Mouse (Mus musculus) adrenal gland (tissue): Measurements from ENCODE around the gene 4931428F04Rik.

Experiments used
- intact Hi-C: fragments of 180-260 bp; cut with DNase I; formaldehyde crosslinking; loops from one replicate; pipeline ENCODE4 v1.15.1; 2025

4931428F04Rik gene

GRCm38 (mm10) chr8:105288958-105289732 lies 519 bp downstream of the 4931428F04Rik start:
- intact Hi-C loops, result no loop called here

GRCm38 (mm10) chr8:105288231-105288630 lies 1.4 kb downstream of the 4931428F04Rik start:
- intact Hi-C loops, result no loop called here

GRCm38 (mm10) chr8:105286907-105287306 lies 2.8 kb downstream of the 4931428F04Rik start:
- intact Hi-C loops, result no loop called here

- intact Hi-C loops, result no loop called here
These were observed 4.2 kb downstream of the 4931428F04Rik start for GRCm38 (mm10) chr8:105285514-105285913.

- intact Hi-C loops, result no loop called here
These were observed 6.6 kb downstream of the 4931428F04Rik start for GRCm38 (mm10) chr8:105283074-105283473.

GRCm38 (mm10) chr8:105282239-105282638 lies 7.4 kb downstream of the 4931428F04Rik start:
- intact Hi-C loops, result no loop called here

GRCm38 (mm10) chr8:105281821-105282220 lies 7.8 kb downstream of the 4931428F04Rik start:
- intact Hi-C loops, result no loop called here

GRCm38 (mm10) chr8:105280567-105280966 lies 9.1 kb downstream of the 4931428F04Rik start:
- intact Hi-C loops, result no loop called here

GRCm38 (mm10) chr8:105278911-105279334 lies 10.7 kb downstream of the 4931428F04Rik start:
- intact Hi-C loops, result no loop called here

- intact Hi-C loops, result no loop called here
These were observed 13.2 kb downstream of the 4931428F04Rik start for GRCm38 (mm10) chr8:105276292-105277120.

GRCm38 (mm10) chr8:105275840-105276239 lies 13.8 kb downstream of the 4931428F04Rik start, which contains the start of gene Nol3:
Gene Nol3 (plus strand): TSS chr8:105276140.
- intact Hi-C loops, result no loop called here

GRCm38 (mm10) chr8:105275387-105275786 lies 14.3 kb downstream of the 4931428F04Rik start:
- intact Hi-C loops, result no loop called here

- intact Hi-C loops, result no loop called here
These were observed 18.8 kb downstream of the 4931428F04Rik start for GRCm38 (mm10) chr8:105270916-105271186.

GRCm38 (mm10) chr8:105270101-105270915 lies 19.4 kb downstream of the 4931428F04Rik start:
- intact Hi-C loops, result no loop called here

GRCm38 (mm10) chr8:105269461-105269947 lies 20.2 kb downstream of the 4931428F04Rik start, which contains the start of gene Hsf4:
Gene Hsf4 (plus strand): TSS chr8:105269801.
- intact Hi-C loops, result no loop called here

- intact Hi-C loops, result no loop called here
These were observed 20.6 kb downstream of the 4931428F04Rik start for GRCm38 (mm10) chr8:105269075-105269458.

GRCm38 (mm10) chr8:105268342-105269074 lies 21.2 kb downstream of the 4931428F04Rik start:
- intact Hi-C loops, result no loop called here

GRCm38 (mm10) chr8:105266775-105267174 lies 22.9 kb downstream of the 4931428F04Rik start:
- intact Hi-C loops, result no loop called here

GRCm38 (mm10) chr8:105265128-105265527 lies 24.5 kb downstream of the 4931428F04Rik start:
- intact Hi-C loops, result no loop called here
